Mouse (Mus musculus): ENCODE measurements at regions not wholly inside any gene's neighbourhood (a gene's known extent, or its start where the extent isn't known, plus 50 kb on each side); places are given as distances from the start of the nearest gene placed in this dataset.

DNA sequence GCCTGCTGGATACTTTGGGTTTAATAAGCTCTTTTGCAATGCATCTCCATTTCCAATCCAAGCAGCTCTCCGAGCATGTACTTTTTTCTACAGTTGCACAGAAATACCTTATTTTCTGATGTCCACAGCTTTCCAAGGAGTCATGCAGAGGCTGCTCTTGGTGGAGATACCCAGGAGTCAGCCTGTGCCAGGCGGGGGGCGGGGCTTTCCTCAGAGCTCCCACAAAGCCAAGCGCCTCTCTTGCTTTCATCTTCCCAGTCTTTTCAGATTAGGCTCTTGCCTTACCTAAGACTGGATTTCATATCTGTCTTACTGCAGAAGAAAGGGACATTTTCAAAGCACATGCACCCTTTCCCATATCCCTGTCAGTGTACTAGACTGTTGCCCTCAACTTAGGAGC is 73.9 kb upstream of the Satb1 start:
- ATAC-seq (no peak), DNase-seq (ENCODE audit: low read depth, low spot score) (no peak)
- no peak for TF ChIP-seq CTCF (IDR thresholded peaks at IDR 0.05)
- CTCF ChIA-PET: no interaction called here
- POLR2A ChIA-PET: no interaction called here
- no peaks in the 10 kb centered on the region for H3K27me3 ChIP-seq
- in situ Hi-C loops (cut with MboI; ENCODE audit: low pct_unique_long_range_greater_than_20kb): no loop called here

DNA sequence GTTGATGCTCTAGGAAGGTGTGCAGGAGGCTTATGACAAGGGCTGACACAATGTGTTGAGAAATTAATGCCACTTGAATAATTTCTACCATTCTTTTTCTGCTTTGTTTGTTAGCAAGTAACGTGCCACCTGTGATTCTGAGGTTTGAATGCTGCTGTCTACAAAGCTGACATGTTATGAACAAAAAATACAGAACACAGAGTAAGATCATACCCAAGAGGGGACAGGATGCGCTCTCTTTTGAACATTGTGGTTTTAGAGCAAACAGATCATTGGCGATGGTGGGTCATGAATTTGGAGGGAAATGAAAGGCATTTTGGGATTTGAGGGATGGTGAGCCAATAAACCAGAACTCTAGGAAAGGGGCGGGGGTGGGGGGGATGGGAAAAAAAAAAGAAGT is 73.3 kb upstream of the Satb1 start:
- no peaks in the 10 kb centered on the region for H3K27me3 ChIP-seq
- CTCF ChIA-PET: no interaction called here
- DNase-seq (ENCODE audit: low read depth, low spot score) (no peak), ATAC-seq (no peak)
- in situ Hi-C loops (cut with MboI; ENCODE audit: low pct_unique_long_range_greater_than_20kb): no loop called here
- POLR2A ChIA-PET: no interaction called here
- no peak for TF ChIP-seq CTCF (IDR thresholded peaks at IDR 0.05)

DNA sequence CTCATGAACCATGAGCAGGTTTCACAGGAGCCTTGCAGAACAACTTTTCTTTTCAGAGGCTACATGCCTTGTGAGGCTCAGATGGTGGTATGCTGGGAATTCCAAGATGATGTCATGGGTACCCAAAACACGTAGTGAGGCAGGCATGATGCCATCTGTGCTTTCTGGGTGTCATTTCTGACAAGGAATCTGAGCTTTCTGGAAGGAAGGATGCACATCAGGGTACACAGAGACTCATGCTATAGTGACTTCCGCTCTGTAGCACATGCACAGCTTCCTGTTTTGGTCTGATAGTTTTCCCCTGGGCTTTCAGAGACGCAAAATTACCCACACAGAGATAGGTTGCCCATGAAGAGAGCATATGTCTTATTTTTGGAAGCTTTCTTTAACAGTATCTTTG is 70.8 kb upstream of the Satb1 start:
- no peak for ATAC-seq
- DNase-seq (ENCODE audit: low read depth, low spot score): no peak
- in situ Hi-C loops (cut with MboI; ENCODE audit: low pct_unique_long_range_greater_than_20kb): no loop called here
- no peaks in the 10 kb centered on the region for H3K27me3 ChIP-seq
- POLR2A ChIA-PET: no interaction called here
- no peak for TF ChIP-seq CTCF (IDR thresholded peaks at IDR 0.05)
- CTCF ChIA-PET: no interaction called here

DNA sequence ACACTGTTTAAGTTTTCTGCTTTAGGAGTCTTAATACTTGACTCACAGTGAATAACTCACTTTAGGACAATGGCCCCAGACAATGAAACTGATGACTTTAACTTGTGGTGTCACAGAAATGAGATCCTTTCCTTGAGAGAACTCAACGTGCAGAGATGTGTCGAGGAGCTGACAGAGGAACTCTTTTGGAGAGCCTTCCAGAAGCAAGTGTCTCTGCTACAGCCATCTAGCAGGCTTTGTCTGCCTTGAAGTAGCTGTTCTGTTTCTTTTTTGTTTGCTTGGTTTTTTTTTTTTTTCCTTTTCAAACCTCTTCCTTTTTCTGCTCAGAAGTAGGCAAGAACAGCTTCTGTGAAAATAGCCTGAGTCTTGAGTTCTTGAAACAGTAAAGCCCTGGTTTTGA is 66.3 kb upstream of the Satb1 start:
- no peak for TF ChIP-seq CTCF (IDR thresholded peaks at IDR 0.05)
- in situ Hi-C loops (cut with MboI; ENCODE audit: low pct_unique_long_range_greater_than_20kb): no loop called here
- CTCF ChIA-PET: no interaction called here
- no peaks in the 10 kb centered on the region for H3K27me3 ChIP-seq
- ATAC-seq: no peak
- POLR2A ChIA-PET: no interaction called here
- DNase-seq (ENCODE audit: low read depth, low spot score): no peak

DNA sequence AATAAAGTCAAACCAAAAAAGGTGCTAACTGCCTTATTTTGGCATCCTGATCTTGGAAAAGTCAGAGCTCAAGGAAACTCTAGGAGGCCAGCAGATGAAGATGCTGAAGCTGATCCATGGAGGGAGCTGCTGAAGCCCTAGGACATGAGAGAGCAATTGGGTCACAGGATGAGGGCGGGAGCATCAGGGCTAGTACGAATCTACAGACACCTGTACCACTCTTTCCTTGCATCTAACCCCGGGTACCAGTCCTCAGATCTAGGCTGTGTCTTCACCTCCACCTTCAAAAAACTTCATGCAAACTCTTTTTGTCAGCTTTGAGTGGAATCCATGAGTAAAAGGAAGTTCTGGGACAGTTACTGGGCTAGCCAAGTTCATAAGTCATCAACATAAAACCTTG is 63.1 kb upstream of the Satb1 start:
- POLR2A ChIA-PET: no interaction called here
- CTCF ChIA-PET: no interaction called here
- no peaks in the 10 kb centered on the region for H3K27me3 ChIP-seq
- no peak for TF ChIP-seq CTCF (IDR thresholded peaks at IDR 0.05)
- no peak for ATAC-seq
- in situ Hi-C loops (cut with MboI; ENCODE audit: low pct_unique_long_range_greater_than_20kb): no loop called here
- no peak for DNase-seq (ENCODE audit: low read depth, low spot score)

DNA sequence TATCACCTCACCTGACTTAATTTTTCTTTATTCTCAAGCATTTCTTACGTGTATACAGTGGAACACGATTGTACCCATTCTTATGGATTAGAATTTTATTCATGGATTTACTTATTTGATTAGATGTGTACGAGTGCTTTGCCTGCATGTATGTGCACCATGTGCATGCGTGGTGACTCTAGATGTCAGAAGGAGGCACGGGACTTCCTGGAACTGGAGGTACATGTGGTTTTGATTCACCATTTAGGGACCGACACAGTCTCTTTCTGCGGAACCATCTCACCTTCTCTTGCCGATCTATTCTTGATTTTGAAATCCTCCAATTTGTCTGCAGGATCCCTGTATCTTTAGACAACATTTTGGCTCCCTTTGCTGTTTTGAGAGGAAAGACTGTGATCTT is 61.2 kb upstream of the Satb1 start:
- H3K27me3 ChIP-seq: no peaks in the 10 kb centered on the region
- POLR2A ChIA-PET: no interaction called here
- in situ Hi-C loops (cut with MboI; ENCODE audit: low pct_unique_long_range_greater_than_20kb): no loop called here
- TF ChIP-seq CTCF (IDR thresholded peaks at IDR 0.05): no peak
- DNase-seq (ENCODE audit: low read depth, low spot score): no peak
- no peak for ATAC-seq
- CTCF ChIA-PET: no interaction called here

DNA sequence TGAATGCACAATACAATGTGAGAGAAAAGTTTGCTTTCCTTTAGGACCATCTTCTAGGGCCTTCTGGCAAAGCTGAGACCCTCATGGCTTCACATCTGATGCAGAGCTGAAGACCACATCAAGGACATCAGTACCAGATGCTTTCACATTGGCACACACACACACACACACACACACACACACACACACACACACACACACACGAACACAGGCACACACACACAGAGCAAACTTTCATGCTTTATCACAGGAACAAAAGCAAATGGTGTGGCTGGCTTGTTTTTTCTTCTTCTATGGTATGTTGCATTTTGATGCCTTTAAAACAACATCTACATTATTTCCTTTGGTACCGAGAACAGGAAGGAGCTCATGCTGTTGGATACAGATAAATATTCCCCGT is 59.8 kb upstream of the Satb1 start:
- in situ Hi-C loops (cut with MboI; ENCODE audit: low pct_unique_long_range_greater_than_20kb): no loop called here
- ATAC-seq: no peak
- DNase-seq (ENCODE audit: low read depth, low spot score): no peak
- no peak for TF ChIP-seq CTCF (IDR thresholded peaks at IDR 0.05)
- ChIA-PET CTCF (no interaction called here), POLR2A (no interaction called here)
- no peaks in the 10 kb centered on the region for H3K27me3 ChIP-seq

DNA sequence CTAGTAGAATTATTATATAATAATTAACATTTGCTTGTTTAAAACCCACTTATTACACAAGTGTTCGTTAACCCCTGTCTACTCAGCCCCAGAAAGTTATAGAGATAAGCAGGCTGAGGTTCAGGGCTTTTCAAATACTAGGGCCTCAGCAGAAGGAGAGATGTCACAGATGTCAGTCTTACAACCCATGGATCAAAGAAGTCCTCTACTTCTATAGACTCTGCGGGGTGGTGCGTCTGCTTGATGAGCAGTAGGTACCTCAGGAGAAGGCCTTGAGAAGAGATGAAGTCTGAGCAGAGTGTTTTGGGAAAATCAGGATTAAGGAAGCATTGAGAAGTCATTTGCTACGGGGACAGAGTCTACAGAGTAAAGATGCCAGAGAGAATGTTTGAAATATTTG is 59.1 kb upstream of the Satb1 start:
- no peak for ATAC-seq
- in situ Hi-C loops (cut with MboI; ENCODE audit: low pct_unique_long_range_greater_than_20kb): no loop called here
- POLR2A ChIA-PET: no interaction called here

More for the DNA sequence above, 59.1 kb upstream of the Satb1 start:
- CTCF ChIA-PET: no interaction called here
- no peaks in the 10 kb centered on the region for H3K27me3 ChIP-seq
- no peak for TF ChIP-seq CTCF (IDR thresholded peaks at IDR 0.05)
- no peak for DNase-seq (ENCODE audit: low read depth, low spot score)
